Mouse (Mus musculus) cortical plate, adult 2 months (tissue): ENCODE data around the gene D630039A03Rik.

Experiments
- CTCF ChIP-seq: fragments of 200-500 bp; IDR thresholded peaks from 2 replicates; pipeline ENCODE4 v1.5.1; 2011; ENCODE audit warnings: mild to moderate bottlenecking, control low read depth, low read length; ENCODE audit not compliant: insufficient read depth; ENCODE audit errors: extremely low read depth
- POLR2A ChIP-seq: fragments of 200-500 bp; IDR thresholded peaks from 2 replicates; pipeline ENCODE4 v1.6.1; 2011; ENCODE audit warnings: mild to moderate bottlenecking, low read length, control low read depth; ENCODE audit not compliant: insufficient read depth; ENCODE audit errors: extremely low read depth

DNA sequence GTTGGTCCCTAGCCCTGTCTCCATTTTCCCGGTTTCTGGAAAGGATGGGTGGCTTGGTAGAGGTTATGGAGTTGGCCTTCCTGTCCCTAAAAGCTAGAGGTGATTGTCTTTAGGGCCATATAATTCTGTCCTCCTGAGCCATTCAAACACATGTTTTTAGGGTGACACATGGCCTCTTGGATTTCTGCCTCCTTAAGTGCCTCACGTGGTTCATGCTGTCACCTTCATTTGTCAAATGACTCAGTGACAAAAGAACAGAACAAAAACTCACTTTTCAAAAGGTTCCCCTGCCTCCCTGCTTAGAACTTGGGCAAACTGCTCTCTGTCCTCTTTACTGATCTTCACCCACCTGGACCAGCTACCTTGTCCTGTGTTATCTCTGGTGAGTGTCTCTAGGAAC is 30.9 kb downstream of the D630039A03Rik start:
- TF ChIP-seq POLR2A (no peak), CTCF (no peak)
